Mouse (Mus musculus): ENCODE measurements at regions not wholly inside any gene's neighbourhood (a gene's known extent, or its start where the extent isn't known, plus 50 kb on each side); places are given as distances from the start of the nearest gene placed in this dataset.

DNA sequence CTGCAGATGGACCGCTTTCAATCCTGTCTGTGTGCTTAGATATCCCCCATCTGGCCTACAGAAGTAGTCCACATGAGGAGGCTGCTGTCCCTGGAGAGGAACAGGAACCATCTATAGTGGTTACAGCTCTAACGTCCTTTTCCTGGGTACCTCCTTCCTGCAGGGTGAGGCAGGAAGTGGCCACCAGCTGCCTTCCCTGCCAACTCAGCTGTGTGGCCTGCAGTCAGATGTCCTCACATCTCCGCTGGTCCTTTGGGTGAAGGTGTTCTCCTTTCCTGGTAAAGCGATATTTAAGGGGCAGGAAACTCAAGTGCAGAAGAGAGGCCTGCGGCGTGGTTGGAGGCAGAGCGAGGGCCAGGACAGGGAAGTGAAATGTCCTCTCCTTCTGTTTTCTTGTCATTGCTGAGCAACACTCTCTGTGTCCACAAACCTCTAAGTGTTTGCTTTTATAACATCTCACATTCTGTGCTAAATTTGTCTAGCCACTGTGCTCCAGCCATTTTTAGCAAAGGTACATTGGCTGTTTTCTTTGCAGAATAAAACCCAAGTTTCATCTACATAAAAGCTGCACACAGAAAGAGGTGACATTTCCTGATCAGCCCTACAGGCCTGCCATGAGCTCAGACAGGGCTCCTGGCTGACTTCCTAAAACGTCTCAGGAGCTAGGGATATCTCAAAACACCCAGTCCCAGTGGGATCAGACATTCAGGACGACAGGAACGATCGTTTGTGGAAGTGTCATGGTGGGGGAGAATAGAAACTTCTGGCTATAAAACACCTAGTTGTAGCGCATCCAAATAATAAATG lies 164.4 kb upstream of the Irf2bp2 start:
- no peak for TF ChIP-seq POLR2A (IDR thresholded peaks at IDR 0.05; ENCODE audit: insufficient read depth, low read length)
- TF ChIP-seq EP300 (IDR thresholded peaks at IDR 0.05; ENCODE audit: insufficient read depth, low read depth, low read length) = no peak
- no peak for TF ChIP-seq CTCF (IDR thresholded peaks at IDR 0.05; ENCODE audit: low read depth, low read length)
- no peak overlapping the region for H3K9ac ChIP-seq (ENCODE audit: low read depth, poor library complexity, severe bottlenecking)
- no peak overlapping the region for H3K4me3 ChIP-seq (ENCODE audit: low read depth, low read length)
- no peak overlapping the region for H3K27ac ChIP-seq (ENCODE audit: insufficient read depth, low read length)
- H3K27me3 ChIP-seq (ENCODE audit: control insufficient read depth, insufficient read depth, low read length, poor library complexity, severe bottlenecking) = no peaks in the 10 kb centered on the region
- H3K9me3 ChIP-seq (replicated peaks; ENCODE audit: control insufficient read depth, insufficient read depth, low read length, poor library complexity, severe bottlenecking) = no peaks in the 10 kb centered on the region
- H3K36me3 ChIP-seq (ENCODE audit: control insufficient read depth, insufficient read depth, low read length, poor library complexity, severe bottlenecking) = no peaks in the 10 kb centered on the region
- no peaks in the 10 kb centered on the region for H3K4me1 ChIP-seq (ENCODE audit: control insufficient read depth, insufficient read depth, low read length)

DNA sequence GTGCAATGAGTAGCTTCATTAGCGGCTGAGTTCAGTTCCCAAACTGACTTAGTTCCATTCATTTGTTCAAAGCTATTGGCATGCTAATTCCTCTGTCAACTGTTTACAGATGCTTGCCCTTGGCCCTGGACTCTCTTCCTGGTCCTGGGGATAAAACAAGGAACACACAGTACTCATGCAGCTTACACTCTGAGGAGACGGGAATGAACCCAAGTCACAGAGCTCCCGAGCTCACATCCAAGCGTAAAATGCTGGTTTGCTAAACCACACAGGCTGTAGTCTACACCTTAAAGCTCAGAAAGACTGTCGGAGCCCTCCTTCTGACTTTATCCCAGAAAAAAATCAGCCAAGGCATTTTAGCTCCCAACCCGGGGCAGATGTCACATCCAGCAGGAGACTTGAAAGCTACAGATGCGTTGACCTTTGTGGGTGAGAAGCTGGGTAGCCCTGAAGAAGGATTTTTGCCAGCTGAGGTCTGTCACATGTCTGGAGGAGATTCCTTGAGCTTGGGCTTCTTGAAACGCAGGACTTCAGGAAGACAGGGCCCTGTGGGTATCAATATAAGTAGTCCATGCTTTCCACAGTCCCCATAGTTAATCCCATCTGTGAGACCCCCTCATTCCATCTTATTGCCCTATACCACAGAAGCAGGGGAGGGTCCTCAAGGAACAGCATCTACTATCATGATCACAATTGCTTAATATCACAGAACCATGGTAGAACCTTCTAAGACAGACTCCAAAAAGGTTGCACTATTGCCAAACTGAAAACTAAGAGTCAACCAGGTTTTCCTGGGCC lies 162.7 kb upstream of the Irf2bp2 start:
- Histone ChIP-seq H3K9ac (ENCODE audit: low read depth, poor library complexity, severe bottlenecking) (no peak overlapping the region), H3K4me3 (ENCODE audit: low read depth, low read length) (no peak overlapping the region), H3K9me3 (replicated peaks; ENCODE audit: control insufficient read depth, insufficient read depth, low read length, poor library complexity, severe bottlenecking) (no peaks in the 10 kb centered on the region), H3K27me3 (ENCODE audit: control insufficient read depth, insufficient read depth, low read length, poor library complexity, severe bottlenecking) (no peaks in the 10 kb centered on the region), H3K36me3 (ENCODE audit: control insufficient read depth, insufficient read depth, low read length, poor library complexity, severe bottlenecking) (no peaks in the 10 kb centered on the region), H3K4me1 (ENCODE audit: control insufficient read depth, insufficient read depth, low read length) (no peaks in the 10 kb centered on the region), H3K27ac (ENCODE audit: insufficient read depth, low read length) (no peak overlapping the region)
- TF ChIP-seq EP300 (IDR thresholded peaks at IDR 0.05; ENCODE audit: insufficient read depth, low read depth, low read length) (no peak), POLR2A (IDR thresholded peaks at IDR 0.05; ENCODE audit: insufficient read depth, low read length) (no peak), CTCF (IDR thresholded peaks at IDR 0.05; ENCODE audit: low read depth, low read length) (no peak)

DNA sequence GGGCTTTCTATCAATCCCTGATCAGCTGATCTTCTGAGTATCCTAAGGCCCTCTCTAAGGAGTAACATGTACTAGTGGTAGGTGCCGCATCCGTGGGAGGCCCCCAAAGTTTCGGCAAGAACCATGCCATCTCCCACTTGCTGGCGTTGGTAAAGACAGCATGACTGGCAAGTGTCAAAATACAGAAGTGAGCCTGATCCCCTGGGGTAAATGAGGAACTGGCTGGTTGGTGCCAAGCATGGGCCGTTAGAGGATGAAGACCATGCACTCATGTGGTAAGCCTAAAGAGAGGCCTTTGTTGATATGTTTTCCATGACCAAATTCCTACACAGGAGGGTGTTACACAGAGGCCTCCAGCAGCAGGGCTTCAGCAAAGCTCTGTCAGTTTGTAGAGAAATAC lies 161.9 kb upstream of the Irf2bp2 start:
- Histone ChIP-seq H3K36me3 (ENCODE audit: control insufficient read depth, insufficient read depth, low read length, poor library complexity, severe bottlenecking) (no peaks in the 10 kb centered on the region), H3K9ac (ENCODE audit: low read depth, poor library complexity, severe bottlenecking) (no peak overlapping the region), H3K27ac (ENCODE audit: insufficient read depth, low read length) (no peak overlapping the region), H3K4me3 (ENCODE audit: low read depth, low read length) (no peak overlapping the region), H3K9me3 (replicated peaks; ENCODE audit: control insufficient read depth, insufficient read depth, low read length, poor library complexity, severe bottlenecking) (no peaks in the 10 kb centered on the region), H3K27me3 (ENCODE audit: control insufficient read depth, insufficient read depth, low read length, poor library complexity, severe bottlenecking) (no peaks in the 10 kb centered on the region), H3K4me1 (ENCODE audit: control insufficient read depth, insufficient read depth, low read length) (no peaks in the 10 kb centered on the region)
- TF ChIP-seq EP300 (IDR thresholded peaks at IDR 0.05; ENCODE audit: insufficient read depth, low read depth, low read length) (no peak), CTCF (IDR thresholded peaks at IDR 0.05; ENCODE audit: low read depth, low read length) (no peak), POLR2A (IDR thresholded peaks at IDR 0.05; ENCODE audit: insufficient read depth, low read length) (no peak)

DNA sequence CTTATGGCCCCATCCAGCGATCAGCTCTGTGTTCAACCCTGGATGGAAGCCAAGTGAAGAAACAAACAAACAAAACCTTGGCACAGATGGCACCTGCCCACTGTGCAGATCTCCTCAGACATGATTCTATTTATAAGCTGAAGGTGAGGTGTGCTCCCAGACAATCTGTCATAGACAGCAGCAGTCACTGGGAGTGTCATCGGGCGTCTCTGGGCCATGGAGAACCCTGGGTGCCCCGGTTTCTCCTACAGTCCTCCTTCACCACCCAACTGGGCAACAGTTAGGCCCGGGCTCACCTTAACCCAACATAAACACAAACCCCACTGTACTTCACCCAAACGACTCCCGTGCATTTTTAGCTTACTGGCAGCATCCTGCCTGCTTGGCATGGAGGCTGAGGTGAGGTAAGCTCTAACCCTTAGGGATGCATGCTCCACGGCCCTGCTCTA lies 160.6 kb upstream of the Irf2bp2 start:
- Histone ChIP-seq H3K4me1 (ENCODE audit: control insufficient read depth, insufficient read depth, low read length) (no peaks in the 10 kb centered on the region), H3K27ac (ENCODE audit: insufficient read depth, low read length) (no peak overlapping the region), H3K27me3 (ENCODE audit: control insufficient read depth, insufficient read depth, low read length, poor library complexity, severe bottlenecking) (no peaks in the 10 kb centered on the region), H3K4me3 (ENCODE audit: low read depth, low read length) (no peak overlapping the region), H3K9ac (ENCODE audit: low read depth, poor library complexity, severe bottlenecking) (no peak overlapping the region), H3K36me3 (ENCODE audit: control insufficient read depth, insufficient read depth, low read length, poor library complexity, severe bottlenecking) (no peaks in the 10 kb centered on the region), H3K9me3 (replicated peaks; ENCODE audit: control insufficient read depth, insufficient read depth, low read length, poor library complexity, severe bottlenecking) (no peaks in the 10 kb centered on the region)
- TF ChIP-seq CTCF (IDR thresholded peaks at IDR 0.05; ENCODE audit: low read depth, low read length) (no peak), POLR2A (IDR thresholded peaks at IDR 0.05; ENCODE audit: insufficient read depth, low read length) (no peak), EP300 (IDR thresholded peaks at IDR 0.05; ENCODE audit: insufficient read depth, low read depth, low read length) (no peak)

DNA sequence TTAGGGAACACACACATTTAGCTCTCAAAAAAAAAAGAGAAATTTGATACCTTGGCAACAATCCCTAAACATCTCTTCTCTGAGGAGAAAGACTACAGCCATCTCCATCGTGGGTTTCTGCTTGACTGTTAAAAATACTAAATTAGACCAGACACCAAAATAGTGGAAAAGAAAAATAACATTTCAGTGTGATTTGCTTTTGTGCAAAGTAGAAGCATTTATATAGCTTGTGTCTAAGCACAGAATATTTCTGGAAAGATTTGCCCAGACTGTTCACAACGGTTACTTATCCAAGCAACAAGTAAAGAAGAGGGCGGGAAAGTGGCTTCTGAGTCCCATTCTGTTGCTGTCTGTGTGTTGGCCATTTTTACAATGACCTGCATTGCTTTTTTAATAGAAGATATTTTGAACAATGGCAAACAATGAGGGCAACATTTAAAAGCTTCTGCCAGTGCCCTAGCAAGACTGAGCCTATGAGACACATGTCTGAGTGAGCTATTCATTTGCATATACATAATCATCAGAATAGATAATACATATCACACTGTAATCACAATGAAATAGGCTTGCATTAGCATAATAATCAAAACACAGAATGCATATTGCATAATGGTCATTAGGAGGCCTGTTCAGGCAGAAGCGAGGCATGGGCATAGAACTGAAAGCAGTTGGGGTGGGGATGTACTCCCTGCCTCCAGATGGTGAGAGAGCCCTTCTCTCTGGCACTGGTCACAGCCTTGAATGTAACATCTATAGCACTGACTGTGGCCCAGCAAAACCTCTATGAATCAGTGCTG lies 159.5 kb upstream of the Irf2bp2 start:
- TF ChIP-seq CTCF (IDR thresholded peaks at IDR 0.05; ENCODE audit: low read depth, low read length) (no peak), POLR2A (IDR thresholded peaks at IDR 0.05; ENCODE audit: insufficient read depth, low read length) (no peak), EP300 (IDR thresholded peaks at IDR 0.05; ENCODE audit: insufficient read depth, low read depth, low read length) (no peak)
- no peaks in the 10 kb centered on the region for H3K9me3 ChIP-seq (replicated peaks; ENCODE audit: control insufficient read depth, insufficient read depth, low read length, poor library complexity, severe bottlenecking)
- no peak overlapping the region for H3K4me3 ChIP-seq (ENCODE audit: low read depth, low read length)
- no peaks in the 10 kb centered on the region for H3K27me3 ChIP-seq (ENCODE audit: control insufficient read depth, insufficient read depth, low read length, poor library complexity, severe bottlenecking)
- H3K4me1 ChIP-seq (ENCODE audit: control insufficient read depth, insufficient read depth, low read length) = no peaks in the 10 kb centered on the region
- no peaks in the 10 kb centered on the region for H3K36me3 ChIP-seq (ENCODE audit: control insufficient read depth, insufficient read depth, low read length, poor library complexity, severe bottlenecking)
- H3K27ac ChIP-seq (ENCODE audit: insufficient read depth, low read length) = no peak overlapping the region
- no peak overlapping the region for H3K9ac ChIP-seq (ENCODE audit: low read depth, poor library complexity, severe bottlenecking)
